Mouse (Mus musculus) heart, postnatal 0 days (tissue): Measurements from ENCODE around the gene Nrxn3.

Source experiments
- CTCF ChIP-seq: IDR thresholded peaks from 2 replicates; pipeline ENCODE4 v1.5.1; 2016; ENCODE audit warnings: antibody characterized with exemption, control low read depth, low read depth
- EP300 ChIP-seq: IDR thresholded peaks from 2 replicates; pipeline ENCODE4 v1.6.1; 2016; ENCODE audit warnings: antibody characterized with exemption, low read depth

DNA sequence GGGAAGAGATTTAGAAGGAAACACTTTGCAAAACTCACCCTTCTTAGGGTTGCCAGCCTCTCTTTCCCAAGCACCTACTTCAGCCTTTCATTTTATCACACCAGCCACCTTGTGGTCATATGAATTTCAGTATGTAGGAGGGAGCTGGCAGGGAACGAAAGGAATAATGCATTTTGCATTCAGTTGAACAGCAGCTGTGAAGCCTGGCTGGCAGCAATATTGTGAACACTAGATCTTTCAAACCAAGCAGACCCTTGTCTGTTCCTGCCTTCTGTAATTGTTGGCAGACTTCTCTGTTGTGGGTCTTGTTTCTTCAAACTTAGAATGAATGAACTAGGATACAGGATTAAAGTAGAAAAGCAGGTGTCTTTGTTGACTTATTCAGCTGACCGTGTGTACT, 946.2 kb downstream of the Nrxn3 start:
- TF ChIP-seq CTCF (no peak), EP300 (no peak)
